Mouse (Mus musculus) left cerebral cortex, postnatal 4 days (tissue): ENCODE results near the gene Uhrf1bp1. TPM values are rescaled to one million over a fixed set of nuclear protein-coding genes. Genes with fewer than 3 reads are reported as not detected.

ENCODE experiments used
- DNase-seq: peaks from one replicate; pipeline ENCODE4 v3.0.0-alpha.2; 2022
- intact Hi-C: fragments of 180-260 bp; cut with DNase I; formaldehyde crosslinking; loops from one replicate; pipeline ENCODE4 v1.15.1; 2025
- total RNA-seq, 2 experiments: library from RNA; stranded (reverse); gene quantifications; 2 replicates each; pipeline ENCODE4 v1.2.3; 2021

Uhrf1bp1 gene
- total RNA-seq, 2 experiments from 2014 or later: 25.6 to 29.4 TPM

GRCm38 (mm10) chr17:27945546-27946216 lies 89.4 kb downstream of the Uhrf1bp1 start:
- peak; percentile 86 for DNase-seq
- intact Hi-C loops: no loop called here

- intact Hi-C loops: no loop called here
- no peak for DNase-seq
These were observed 90.1 kb downstream of the Uhrf1bp1 start for GRCm38 (mm10) chr17:27946371-27946770.

GRCm38 (mm10) chr17:27947155-27947554 lies 90.9 kb downstream of the Uhrf1bp1 start:
- DNase-seq: no peak
- intact Hi-C loops: no loop called here

Other genes starting within 250 kb of the Uhrf1bp1 start
- 100 to 1,000 TPM; 506 to 527 TPM for gene Nudt3, start 232.9 kb upstream of the Uhrf1bp1 start, total RNA-seq
- not detected for gene RPS10-NUDT3, start 221.2 kb upstream of the Uhrf1bp1 start, total RNA-seq
- 100 to 1,000 TPM; 695 to 751 TPM for gene Rps10, start 219.8 kb upstream of the Uhrf1bp1 start, total RNA-seq
- gene Pacsin1, start 200.9 kb upstream of the Uhrf1bp1 start, total RNA-seq: 10 to 100 TPM; 66.7 to 77.1 TPM
- 1 to 10 TPM; 2.8 to 5.8 TPM for gene Spdef, start 127.5 kb upstream of the Uhrf1bp1 start, total RNA-seq
- gene D17Wsu92e, start 35.8 kb upstream of the Uhrf1bp1 start, total RNA-seq: 10 to 100 TPM; 90.2 to 90.3 TPM
- 100 to 1,000 TPM in 1 of 2 experiments, 10 to 100 TPM in 1; 97.7 to 108 TPM for gene Snrpc, start 18.3 kb upstream of the Uhrf1bp1 start, total RNA-seq
- gene Anks1, start 52.9 kb downstream of the Uhrf1bp1 start, total RNA-seq: 10 to 100 TPM; 45.5 to 46.5 TPM
- 10 to 100 TPM; 32.4 to 32.7 TPM for gene Taf11, start 53.4 kb downstream of the Uhrf1bp1 start, total RNA-seq
- gene Tcp11, start 224.2 kb downstream of the Uhrf1bp1 start, total RNA-seq: 1 to 10 TPM; 2.2 to 3.6 TPM